Mouse (Mus musculus): ENCODE measurements around the gene Clec16a. TPM values are rescaled to one million over a fixed set of nuclear protein-coding genes. Genes with fewer than 3 reads are reported as not detected.

Gene Clec16a
- polyA plus RNA-seq, 1 experiment from 2014 or later: 13.9 TPM

DNA sequence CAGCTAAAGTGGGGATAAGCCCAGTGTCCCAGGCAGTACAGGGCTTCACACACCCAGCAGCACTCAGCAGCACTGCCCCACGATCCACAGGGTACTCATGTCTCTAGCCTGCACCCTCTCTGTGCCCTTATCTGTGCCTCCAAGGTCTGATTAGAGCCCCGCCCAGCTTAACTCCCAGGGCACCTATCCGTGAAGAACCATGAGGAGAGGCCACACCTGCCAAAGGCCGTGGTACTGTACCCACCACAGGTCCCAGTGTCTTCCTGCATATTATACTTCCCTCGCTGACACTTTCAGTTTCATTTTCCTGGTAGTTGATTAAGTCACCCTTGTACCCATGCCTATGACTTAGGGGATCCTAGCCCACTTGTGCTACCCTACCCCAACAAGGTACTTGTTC lies 187.3 kb downstream of the Clec16a start:
- H3K79me2 ChIP-seq (ENCODE audit: inconsistent target): no peaks in the 10 kb centered on the region
- no peak overlapping the region for H3K27ac ChIP-seq
- 47% methylated on average over 5 of the region's 5 CpGs for WGBS (ENCODE audit: missing documents)
- no peaks in the 10 kb centered on the region for H3K36me3 ChIP-seq (ENCODE audit: inconsistent target)
- H3K4me3 ChIP-seq (ENCODE audit: inconsistent target): no peak overlapping the region

DNA sequence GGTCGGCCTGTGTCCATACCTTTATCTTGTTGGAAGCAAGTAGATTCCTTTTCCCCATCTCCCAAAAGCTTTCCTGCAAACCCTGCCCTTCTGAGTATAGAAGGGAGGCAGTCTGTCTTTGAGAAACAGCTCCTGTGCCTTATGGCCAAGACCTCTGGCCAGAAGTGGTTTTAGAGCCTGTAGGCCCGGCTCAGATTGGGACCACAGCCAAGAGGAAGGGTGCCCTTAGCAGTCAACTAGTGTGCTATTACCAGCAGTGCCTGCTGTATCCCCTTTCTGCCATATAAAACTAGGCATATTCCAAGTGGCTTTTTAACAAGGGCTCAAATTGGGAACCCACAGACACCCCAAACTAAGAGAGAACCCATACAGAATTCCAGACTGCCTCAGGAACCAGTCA lies 190.6 kb downstream of the Clec16a start:
- no peak overlapping the region for H3K27ac ChIP-seq
- WGBS (ENCODE audit: missing documents): 59% methylated on average over 2 of the region's 2 CpGs
- H3K79me2 ChIP-seq (ENCODE audit: inconsistent target): no peaks in the 10 kb centered on the region
- no peaks in the 10 kb centered on the region for H3K36me3 ChIP-seq (ENCODE audit: inconsistent target)
- no peak overlapping the region for H3K4me3 ChIP-seq (ENCODE audit: inconsistent target)

DNA sequence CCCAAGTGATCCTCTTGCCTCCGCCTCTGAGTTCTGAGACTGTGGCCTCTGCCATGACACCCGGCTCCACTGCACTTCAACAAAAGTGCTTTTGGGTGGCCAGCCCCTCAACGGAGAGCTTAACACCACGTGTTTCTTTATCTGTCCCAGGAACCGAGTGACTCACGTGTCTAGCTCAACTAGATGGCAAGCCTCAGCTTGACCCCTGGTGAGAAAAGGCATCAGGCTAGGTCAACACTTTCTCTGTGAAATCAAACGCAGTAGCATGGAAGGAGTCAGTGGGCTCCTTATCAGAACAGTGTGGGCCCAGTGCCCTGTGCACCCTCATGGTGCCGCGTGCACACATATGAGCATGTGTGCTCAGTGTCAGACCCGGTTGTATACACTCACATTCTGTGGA lies 191.2 kb downstream of the Clec16a start:
- WGBS (ENCODE audit: missing documents): 87% methylated on average over 10 of the region's 10 CpGs
- Histone ChIP-seq H3K36me3 (ENCODE audit: inconsistent target) (no peaks in the 10 kb centered on the region), H3K27ac (no peak overlapping the region), H3K4me3 (ENCODE audit: inconsistent target) (no peak overlapping the region), H3K79me2 (ENCODE audit: inconsistent target) (no peaks in the 10 kb centered on the region)

- no peaks in the 10 kb centered on the region for H3K79me2 ChIP-seq (ENCODE audit: inconsistent target)
- no peak overlapping the region for H3K27ac ChIP-seq
- H3K4me3 ChIP-seq (ENCODE audit: inconsistent target): no peak overlapping the region
- 72% methylated on average over 2 of the region's 2 CpGs for WGBS (ENCODE audit: missing documents)
- no peaks in the 10 kb centered on the region for H3K36me3 ChIP-seq (ENCODE audit: inconsistent target)
Measured at GRCm38 (mm10) chr16:10737571-10737970, 192.4 kb downstream of the Clec16a start.

GRCm38 (mm10) chr16:10738866-10739265 lies 193.7 kb downstream of the Clec16a start:
- Histone ChIP-seq H3K27ac (no peak overlapping the region), H3K36me3 (ENCODE audit: inconsistent target) (no peaks in the 10 kb centered on the region), H3K79me2 (ENCODE audit: inconsistent target) (no peaks in the 10 kb centered on the region), H3K4me3 (ENCODE audit: inconsistent target) (no peak overlapping the region)
- WGBS (ENCODE audit: missing documents): 95% methylated on average over 3 of the region's 3 CpGs

DNA sequence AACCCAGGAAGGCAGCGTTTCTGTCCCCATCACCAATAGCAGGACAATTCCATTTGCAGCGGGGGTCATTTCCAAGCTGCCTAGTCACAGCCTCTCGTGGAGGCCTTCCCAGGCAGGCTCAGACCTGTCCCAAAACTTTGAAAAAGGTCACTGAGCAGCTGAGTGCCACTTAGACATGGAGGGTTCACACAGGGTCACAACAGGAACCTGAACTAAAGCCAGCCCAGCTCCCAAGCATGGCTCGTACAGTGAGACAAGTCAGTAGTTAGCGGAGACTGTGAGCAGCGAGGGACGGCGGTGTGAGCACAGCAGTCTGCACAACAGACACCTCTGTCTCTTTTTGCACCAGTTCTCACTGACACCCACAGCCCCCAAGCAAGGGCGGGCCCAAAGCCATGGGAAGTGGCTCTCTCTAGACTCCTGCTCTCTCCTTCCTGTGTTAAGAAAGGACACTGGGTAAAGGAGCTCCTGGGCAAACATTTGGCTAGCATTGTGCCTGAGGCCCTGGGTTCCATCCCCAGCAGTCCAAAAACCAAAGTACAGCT lies 194.8 kb downstream of the Clec16a start:
- no peaks in the 10 kb centered on the region for H3K36me3 ChIP-seq (ENCODE audit: inconsistent target)
- no peak overlapping the region for H3K4me3 ChIP-seq (ENCODE audit: inconsistent target)
- no peak overlapping the region for H3K27ac ChIP-seq
- H3K79me2 ChIP-seq (ENCODE audit: inconsistent target): no peaks in the 10 kb centered on the region
- 90% methylated on average over 9 of the region's 9 CpGs for WGBS (ENCODE audit: missing documents)

- Histone ChIP-seq H3K27ac (no peak overlapping the region), H3K4me3 (ENCODE audit: inconsistent target) (no peak overlapping the region), H3K36me3 (ENCODE audit: inconsistent target) (no peaks in the 10 kb centered on the region), H3K79me2 (ENCODE audit: inconsistent target) (no peaks in the 10 kb centered on the region)
- WGBS (ENCODE audit: missing documents): 57% methylated on average over 2 of the region's 2 CpGs
Measured at GRCm38 (mm10) chr16:10741082-10741481, 195.9 kb downstream of the Clec16a start.

GRCm38 (mm10) chr16:10749226-10749625 lies 204.1 kb downstream of the Clec16a start:
- 97% methylated on average over 7 of the region's 7 CpGs for WGBS (ENCODE audit: missing documents)
- no peaks in the 10 kb centered on the region for H3K79me2 ChIP-seq (ENCODE audit: inconsistent target)

DNA sequence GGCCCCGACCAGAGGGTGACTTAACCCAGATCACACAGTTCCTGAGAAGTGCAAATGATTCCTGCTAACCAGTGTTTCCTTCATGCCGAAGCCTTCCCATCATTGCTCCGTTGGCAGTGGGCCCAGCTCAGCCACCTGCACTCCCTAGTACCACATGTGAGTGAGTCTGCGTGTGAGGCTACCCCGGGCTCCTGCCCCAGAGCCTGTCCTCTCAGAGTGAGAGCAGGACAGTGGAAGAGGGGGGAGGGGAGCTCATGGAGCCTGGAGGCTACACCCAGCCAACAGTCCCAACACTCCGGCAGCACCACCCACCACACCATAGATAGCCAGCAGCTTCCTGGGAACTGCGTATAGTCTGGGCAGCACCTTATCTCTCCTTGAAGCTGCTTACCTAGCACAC lies 204.7 kb downstream of the Clec16a start:
- Histone ChIP-seq H3K79me2 (ENCODE audit: inconsistent target) (no peaks in the 10 kb centered on the region), H3K4me3 (ENCODE audit: inconsistent target) (no peak overlapping the region), H3K36me3 (ENCODE audit: inconsistent target) (no peaks in the 10 kb centered on the region), H3K27ac (no peak overlapping the region)
- WGBS (ENCODE audit: missing documents): 93% methylated on average over 7 of the region's 7 CpGs

More at GRCm38 (mm10) chr16:10749226-10749625, 204.1 kb downstream of the Clec16a start:
- H3K36me3 ChIP-seq (ENCODE audit: inconsistent target): no peaks in the 10 kb centered on the region
- H3K4me3 ChIP-seq (ENCODE audit: inconsistent target): no peak overlapping the region
- no peak overlapping the region for H3K27ac ChIP-seq

- no peaks in the 10 kb centered on the region for H3K36me3 ChIP-seq (ENCODE audit: inconsistent target)
- peak overlapping the region; percentile 89 for H3K27ac ChIP-seq
- no peaks in the 10 kb centered on the region for H3K79me2 ChIP-seq (ENCODE audit: inconsistent target)
- no peak overlapping the region for H3K4me3 ChIP-seq (ENCODE audit: inconsistent target)
- WGBS (ENCODE audit: missing documents): 86% methylated on average over 3 of the region's 3 CpGs
Measured at GRCm38 (mm10) chr16:10754521-10755296, 209.6 kb downstream of the Clec16a start.

DNA sequence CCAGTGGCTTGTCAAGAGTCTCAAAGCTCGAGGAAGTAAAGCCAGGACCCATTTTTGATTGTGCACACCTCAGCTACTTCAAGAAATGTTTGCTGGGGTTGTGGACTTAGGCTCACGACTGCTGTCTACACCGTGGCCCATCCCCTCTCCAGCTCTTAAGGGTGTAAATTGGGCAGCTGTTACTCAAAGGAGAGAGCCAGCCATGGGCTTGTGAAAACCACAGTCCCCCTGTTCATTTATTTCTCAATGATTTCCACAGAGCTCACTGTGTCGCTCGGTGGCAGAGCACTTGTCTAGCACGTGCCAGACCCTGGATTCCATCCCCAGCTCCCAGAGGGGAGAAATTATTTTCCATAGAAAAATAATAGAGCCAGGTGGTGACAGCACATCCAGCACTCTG lies 211.0 kb downstream of the Clec16a start:
- Histone ChIP-seq H3K79me2 (ENCODE audit: inconsistent target) (no peaks in the 10 kb centered on the region), H3K27ac (no peak overlapping the region), H3K4me3 (ENCODE audit: inconsistent target) (no peak overlapping the region), H3K36me3 (ENCODE audit: inconsistent target) (no peaks in the 10 kb centered on the region)
- 71% methylated on average over 6 of the region's 6 CpGs for WGBS (ENCODE audit: missing documents)

DNA sequence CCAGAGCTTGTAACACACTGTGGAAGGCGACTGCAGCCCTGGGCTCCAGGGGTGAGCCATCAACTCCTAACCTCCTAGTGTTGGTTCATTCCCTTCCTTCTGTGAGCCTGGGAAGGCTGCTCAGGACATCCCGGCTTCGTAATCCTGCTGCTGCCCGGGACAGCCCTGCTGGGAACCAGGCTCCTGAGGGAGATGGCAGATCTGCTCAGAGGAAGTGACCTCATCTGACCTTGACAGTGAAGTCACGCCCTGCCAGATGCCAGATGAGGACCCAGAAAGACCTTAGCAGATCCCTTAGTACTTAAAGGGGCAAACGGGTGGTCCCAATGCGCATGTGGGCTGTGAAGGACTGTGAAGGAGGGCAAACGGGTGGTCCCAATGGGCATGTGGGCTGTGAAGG lies 216.0 kb downstream of the Clec16a start:
- 87% methylated on average over 8 of the region's 8 CpGs for WGBS (ENCODE audit: missing documents)
- no peak overlapping the region for H3K4me3 ChIP-seq (ENCODE audit: inconsistent target)
- H3K36me3 ChIP-seq (ENCODE audit: inconsistent target): no peaks in the 10 kb centered on the region
- H3K27ac ChIP-seq: no peak overlapping the region
- H3K79me2 ChIP-seq (ENCODE audit: inconsistent target): no peaks in the 10 kb centered on the region

- WGBS (ENCODE audit: missing documents): 89% methylated on average over 5 of the region's 5 CpGs
- no peak overlapping the region for H3K27ac ChIP-seq
- no peak overlapping the region for H3K4me3 ChIP-seq (ENCODE audit: inconsistent target)
- H3K36me3 ChIP-seq (ENCODE audit: inconsistent target): no peaks in the 10 kb centered on the region
- H3K79me2 ChIP-seq (ENCODE audit: inconsistent target): no peaks in the 10 kb centered on the region
Measured at GRCm38 (mm10) chr16:10762569-10763180, 217.5 kb downstream of the Clec16a start.

DNA sequence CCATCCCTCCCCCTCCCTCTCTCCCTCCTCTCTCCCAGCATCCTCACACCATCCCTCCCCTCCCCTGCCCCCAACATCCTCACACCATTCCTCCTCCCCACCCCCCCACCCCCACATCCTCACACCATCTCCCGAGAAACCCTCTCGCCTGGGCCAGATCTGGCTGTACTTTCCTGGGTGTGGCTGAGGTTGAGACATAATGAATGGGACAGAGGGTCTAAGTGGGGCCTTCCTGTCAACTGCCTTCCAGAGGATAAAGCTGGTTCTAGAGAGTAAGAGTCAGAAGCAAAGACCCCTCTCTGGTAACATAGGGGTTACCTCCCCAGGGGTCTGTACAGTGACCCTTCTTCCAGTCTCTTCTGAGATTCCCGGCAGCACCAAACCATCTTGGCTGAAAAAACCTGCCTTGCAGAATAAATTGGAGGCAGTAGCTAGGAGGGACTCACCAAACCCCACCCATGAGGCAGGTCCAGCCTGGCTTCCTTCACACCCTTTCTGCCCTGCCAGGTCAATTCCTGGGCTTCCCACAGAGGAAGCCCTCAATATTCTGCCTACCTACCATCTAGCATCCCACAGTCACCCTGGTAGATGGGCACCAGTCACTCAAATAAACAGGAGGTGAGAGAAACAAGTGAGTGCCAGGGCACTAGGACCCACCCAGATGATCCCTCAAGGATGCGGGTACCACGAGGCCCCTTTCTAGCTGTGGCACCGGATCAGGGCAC lies 218.6 kb downstream of the Clec16a start:
- Histone ChIP-seq H3K4me3 (ENCODE audit: inconsistent target) (no peak overlapping the region), H3K36me3 (ENCODE audit: inconsistent target) (no peaks in the 10 kb centered on the region), H3K79me2 (ENCODE audit: inconsistent target) (no peaks in the 10 kb centered on the region), H3K27ac (no peak overlapping the region)
- 83% methylated on average over 4 of the region's 6 CpGs for WGBS (ENCODE audit: missing documents)

DNA sequence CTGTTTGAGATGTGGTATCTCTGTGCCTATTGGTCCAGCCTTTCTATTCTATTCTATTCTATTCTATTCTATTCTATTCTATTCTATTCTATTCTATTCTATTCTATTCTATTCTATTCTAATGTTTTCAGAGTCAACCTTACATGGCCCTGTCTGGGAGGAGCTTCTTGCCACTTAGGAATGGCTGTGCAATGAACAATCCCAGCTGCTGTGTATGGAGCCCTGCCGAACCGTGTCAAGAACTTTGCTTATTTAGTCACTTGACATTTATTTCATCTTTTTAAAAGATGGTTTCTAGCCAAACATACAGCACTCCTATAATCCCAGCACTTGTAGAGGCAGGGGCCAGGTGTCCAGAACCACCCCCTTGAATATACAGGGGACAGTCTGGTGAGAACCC lies 219.2 kb downstream of the Clec16a start:
- H3K79me2 ChIP-seq (ENCODE audit: inconsistent target): no peaks in the 10 kb centered on the region
- no peaks in the 10 kb centered on the region for H3K36me3 ChIP-seq (ENCODE audit: inconsistent target)
- WGBS (ENCODE audit: missing documents): 5% methylated on average over 2 of the region's 2 CpGs
- H3K27ac ChIP-seq: no peak overlapping the region
- H3K4me3 ChIP-seq (ENCODE audit: inconsistent target): no peak overlapping the region
